Mouse (Mus musculus) liver, postnatal 0 days (tissue): Measurements from ENCODE around the gene Banf2.

Experiments used
- CTCF ChIP-seq: sonication (generic); IDR thresholded peaks from 2 replicates; pipeline ENCODE4 v1.5.1; 2016; ENCODE audit warnings: antibody characterized with exemption, low read depth
- EP300 ChIP-seq: IDR thresholded peaks from 2 replicates; pipeline ENCODE4 v1.6.1; 2016; ENCODE audit warnings: antibody characterized with exemption, low read depth, mild to moderate bottlenecking

GRCm38 (mm10) chr2:144030791-144031190 is 2.1 kb upstream of the Banf2 start:
- TF ChIP-seq CTCF (no peak), EP300 (no peak)
